Mouse (Mus musculus) kidney, embryonic 16.5 days (tissue): Measurements from ENCODE around the gene Ptger4. TPM values are rescaled to one million over a fixed set of nuclear protein-coding genes. Genes with fewer than 3 reads are reported as not detected.

Experiments used
- ATAC-seq: fragments of 200-750 bp; cut with Nextera tagmentation; 2 replicates; pipeline ENCODE4 v1.8.0; 2017; ENCODE audit warnings: moderate TSS enrichment; ENCODE audit not compliant: low FRiP score, low TSS enrichment
- H3K27ac ChIP-seq: fragments of 300-500 bp; sonication (generic); 2 replicates; pipeline ENCODE4 v1.5.1; 2014; ENCODE audit warnings: low read length
- H3K27me3 ChIP-seq: fragments of 300-500 bp; sonication (generic); 2 replicates; pipeline ENCODE4 v1.6.1; 2014; ENCODE audit warnings: low read length, control low read depth, mixed read lengths; ENCODE audit not compliant: insufficient read depth
- H3K36me3 ChIP-seq: fragments of 300-500 bp; sonication (generic); 2 replicates; pipeline ENCODE4 v1.6.1; 2014; ENCODE audit warnings: low read length, control low read depth, mixed read lengths; ENCODE audit not compliant: insufficient read depth
- H3K4me1 ChIP-seq: fragments of 300-500 bp; sonication (generic); 2 replicates; pipeline ENCODE4 v1.6.1; 2014; ENCODE audit warnings: low read length, control low read depth, mixed read lengths; ENCODE audit not compliant: insufficient read depth
- H3K4me2 ChIP-seq: fragments of 300-500 bp; sonication (generic); replicated peaks from 2 replicates; pipeline ENCODE4 v1.6.1; 2014; ENCODE audit warnings: low read depth, low read length
- H3K4me3 ChIP-seq: fragments of 300-500 bp; sonication (generic); 2 replicates; pipeline ENCODE4 v1.5.1; 2014; ENCODE audit warnings: mild to moderate bottlenecking, low read length
- H3K9ac ChIP-seq: fragments of 300-500 bp; sonication (generic); replicated peaks from 2 replicates; pipeline ENCODE4 v1.6.1; 2014; ENCODE audit warnings: low read length
- H3K9me3 ChIP-seq: fragments of 300-500 bp; sonication (generic); 2 replicates; pipeline ENCODE4 v1.6.1; 2016; ENCODE audit warnings: low read length, control low read depth
- WGBS: fragments of 180-500 bp; shearing (Covaris S2); extraction: QIAGEN DNeasy Blood & Tissue Kit; methylation state at CpG from one replicate; pipeline ENCODE4 v1.1.7; 2014; 5-methylcytosine and 5-hydroxymethylcytosine counted together
- polyA plus RNA-seq: library from polyadenylated mRNA; unstranded; fragments of >200 nt; fragmentation: Nextera tagmentation; extraction: Ambion mirVana; gene quantifications from 2 replicates; pipeline ENCODE4 v1.2.1, GENCODE M21; 2015

Gene Ptger4
- polyA plus RNA-seq, 1 experiment from 2014 or later = 5.4 TPM

- Histone ChIP-seq H3K9ac (no peak overlapping the region), H3K4me2 (no peak overlapping the region), H3K27ac (no peak overlapping the region), H3K9me3 (no peaks in the 10 kb centered on the region), H3K27me3 (no peaks in the 10 kb centered on the region), H3K4me1 (no peaks in the 10 kb centered on the region), H3K36me3 (peaks cover 2% of the 10 kb centered on the region), H3K4me3 (no peak overlapping the region)
- WGBS = 88% methylated on average over 9 of the region's 9 CpGs
- no peak for ATAC-seq
These were observed 38.8 kb downstream of the Ptger4 start for GRCm38 (mm10) chr15:5205222-5205621.

- WGBS = 58% methylated on average over 4 of the region's 4 CpGs
- ATAC-seq = no peak
These were observed 47.3 kb downstream of the Ptger4 start for GRCm38 (mm10) chr15:5196691-5197090.

GRCm38 (mm10) chr15:5195987-5196514 is 47.9 kb downstream of the Ptger4 start:
- H3K4me3 ChIP-seq = no peak overlapping the region

More at GRCm38 (mm10) chr15:5196691-5197090, 47.3 kb downstream of the Ptger4 start:
- H3K27me3 ChIP-seq = no peaks in the 10 kb centered on the region
- H3K4me3 ChIP-seq = no peak overlapping the region
- no peak overlapping the region for H3K9ac ChIP-seq
- no peaks in the 10 kb centered on the region for H3K9me3 ChIP-seq
- peaks cover 14% of the 10 kb centered on the region; the same call in 1 of the 2 replicates for H3K4me1 ChIP-seq
- no peak overlapping the region for H3K4me2 ChIP-seq
- peaks cover 2% of the 10 kb centered on the region for H3K36me3 ChIP-seq
- H3K27ac ChIP-seq = no peak overlapping the region

GRCm38 (mm10) chr15:5194931-5195330 is 49.1 kb downstream of the Ptger4 start:
- H3K36me3 ChIP-seq = peaks cover 6% of the 10 kb centered on the region
- no peak overlapping the region for H3K4me2 ChIP-seq
- H3K9ac ChIP-seq = no peak overlapping the region
- no peak overlapping the region for H3K27ac ChIP-seq
- H3K4me1 ChIP-seq = peaks cover 14% of the 10 kb centered on the region; the same call in 1 of the 2 replicates
- H3K4me3 ChIP-seq = no peak overlapping the region
- 83% methylated on average over 9 of the region's 9 CpGs for WGBS
- H3K9me3 ChIP-seq = no peaks in the 10 kb centered on the region
- ATAC-seq = no peak
- no peaks in the 10 kb centered on the region for H3K27me3 ChIP-seq

More at GRCm38 (mm10) chr15:5195987-5196514, 47.9 kb downstream of the Ptger4 start:
- Histone ChIP-seq H3K9me3 (no peaks in the 10 kb centered on the region), H3K4me1 (peaks cover 14% of the 10 kb centered on the region; the same call in 1 of the 2 replicates), H3K27me3 (no peaks in the 10 kb centered on the region), H3K36me3 (peaks cover 3% of the 10 kb centered on the region), H3K4me2 (peak overlapping the region; percentile 13; the same call in 1 of the 2 replicates), H3K9ac (no peak overlapping the region), H3K27ac (peak overlapping the region; percentile 66; the same call in 1 of the 2 replicates)
- ATAC-seq = peak; percentile 88
- WGBS = 55% methylated on average over 4 of the region's 4 CpGs

GRCm38 (mm10) chr15:5194446-5194845 is 49.5 kb downstream of the Ptger4 start:
- no peak overlapping the region for H3K4me2 ChIP-seq
- WGBS = 86% methylated on average over 6 of the region's 6 CpGs
- no peak for ATAC-seq
- no peak overlapping the region for H3K9ac ChIP-seq
- no peak overlapping the region for H3K27ac ChIP-seq
- no peak overlapping the region for H3K4me3 ChIP-seq
- H3K4me1 ChIP-seq = peaks cover 14% of the 10 kb centered on the region; the same call in 1 of the 2 replicates
- H3K9me3 ChIP-seq = no peaks in the 10 kb centered on the region
- no peaks in the 10 kb centered on the region for H3K27me3 ChIP-seq
- H3K36me3 ChIP-seq = peaks cover 10% of the 10 kb centered on the region

GRCm38 (mm10) chr15:5193833-5194232 is 50.2 kb downstream of the Ptger4 start:
- H3K4me2 ChIP-seq = no peak overlapping the region
- no peak overlapping the region for H3K27ac ChIP-seq
- 76% methylated on average over 3 of the region's 3 CpGs for WGBS
- no peaks in the 10 kb centered on the region for H3K9me3 ChIP-seq
- no peak overlapping the region for H3K9ac ChIP-seq
- ATAC-seq = no peak
- peaks cover 14% of the 10 kb centered on the region; the same call in 1 of the 2 replicates for H3K4me1 ChIP-seq
- H3K4me3 ChIP-seq = no peak overlapping the region
- H3K36me3 ChIP-seq = peaks cover 10% of the 10 kb centered on the region
- H3K27me3 ChIP-seq = no peaks in the 10 kb centered on the region

GRCm38 (mm10) chr15:5189504-5190093 is 54.4 kb downstream of the Ptger4 start:
- Histone ChIP-seq H3K9ac (no peak overlapping the region), H3K27ac (no peak overlapping the region), H3K4me2 (no peak overlapping the region), H3K27me3 (no peaks in the 10 kb centered on the region), H3K4me1 (peaks cover 16% of the 10 kb centered on the region), H3K9me3 (no peaks in the 10 kb centered on the region), H3K36me3 (peaks cover 10% of the 10 kb centered on the region), H3K4me3 (no peak overlapping the region)
- ATAC-seq = no peak
- WGBS = 62% methylated on average over 10 of the region's 10 CpGs

- H3K36me3 ChIP-seq = peaks cover 10% of the 10 kb centered on the region
- no peak overlapping the region for H3K9ac ChIP-seq
- H3K27me3 ChIP-seq = no peaks in the 10 kb centered on the region
- no peak for ATAC-seq
- no peak overlapping the region for H3K4me3 ChIP-seq
- H3K9me3 ChIP-seq = no peaks in the 10 kb centered on the region
- no peak overlapping the region for H3K27ac ChIP-seq
- H3K4me2 ChIP-seq = no peak overlapping the region
- WGBS = 41% methylated on average over 1 of the region's 1 CpGs
- H3K4me1 ChIP-seq = peaks cover 19% of the 10 kb centered on the region
These were observed 56.0 kb downstream of the Ptger4 start for GRCm38 (mm10) chr15:5188029-5188428.

GRCm38 (mm10) chr15:5187116-5187515 is 56.9 kb downstream of the Ptger4 start:
- H3K36me3 ChIP-seq = peaks cover 10% of the 10 kb centered on the region
- H3K9me3 ChIP-seq = no peaks in the 10 kb centered on the region
- no peak overlapping the region for H3K9ac ChIP-seq
- no peak for ATAC-seq
- no peak overlapping the region for H3K4me2 ChIP-seq
- H3K4me1 ChIP-seq = peaks cover 19% of the 10 kb centered on the region
- H3K27me3 ChIP-seq = no peaks in the 10 kb centered on the region
- H3K27ac ChIP-seq = no peak overlapping the region
- H3K4me3 ChIP-seq = no peak overlapping the region
- WGBS = 45% methylated on average over 4 of the region's 4 CpGs

GRCm38 (mm10) chr15:5186293-5186675 is 57.7 kb downstream of the Ptger4 start:
- Histone ChIP-seq H3K4me3 (peak overlapping the region; percentile 75), H3K27ac (no peak overlapping the region), H3K27me3 (no peaks in the 10 kb centered on the region), H3K4me2 (peak overlapping the region; percentile 88), H3K9ac (peak overlapping the region; percentile 83), H3K4me1 (peaks cover 19% of the 10 kb centered on the region), H3K36me3 (peaks cover 7% of the 10 kb centered on the region; the same call in 1 of the 2 replicates), H3K9me3 (no peaks in the 10 kb centered on the region)
- no peak for ATAC-seq
- 34% methylated on average over 10 of the region's 10 CpGs for WGBS
